Mouse (Mus musculus): ENCODE data around the gene Vmn2r95. TPM values are rescaled to one million over a fixed set of nuclear protein-coding genes. Genes with fewer than 3 reads are reported as not detected.

The Vmn2r95 gene
- total RNA-seq (2023): not detected

GRCm38 (mm10) chr17:18423778-18424177, at the start of gene Vmn2r95:
TSS of gene Vmn2r95 (plus strand) at chr17:18424078.

Other genes with a start within 250 kb of the Vmn2r95 start
- gene Vmn2r94, start 146.3 kb upstream of the Vmn2r95 start, total RNA-seq (2023): not detected
- not detected for gene Vmn2r93, start 126.0 kb upstream of the Vmn2r95 start, total RNA-seq (2023)
- 1 to 10 TPM; 2.2 to 3.4 TPM for gene Vmn2r96, start 149.1 kb downstream of the Vmn2r95 start, total RNA-seq (2023)

Data from neutrophil, adult 83 days (primary cell).